Mouse (Mus musculus): ENCODE data around the gene Iqcf3.

GRCm38 (mm10) chr9:106610727-106611126 lies 49.3 kb upstream of the Iqcf3 start:
- TF ChIP-seq POLR2A (IDR thresholded peaks at IDR 0.05; ENCODE audit: low read depth, low read length) (no peak), CTCF (IDR thresholded peaks at IDR 0.05; ENCODE audit: extremely low read depth, insufficient read length, insufficient replicate concordance, low read depth, low read length) (no peak)
